Mouse (Mus musculus): ENCODE data around the gene Ccdc172. TPM values are rescaled to one million over a fixed set of nuclear protein-coding genes. Genes with fewer than 3 reads are reported as not detected.

Gene Ccdc172
- total and polyA plus RNA-seq, 2 experiments: not detected

DNA sequence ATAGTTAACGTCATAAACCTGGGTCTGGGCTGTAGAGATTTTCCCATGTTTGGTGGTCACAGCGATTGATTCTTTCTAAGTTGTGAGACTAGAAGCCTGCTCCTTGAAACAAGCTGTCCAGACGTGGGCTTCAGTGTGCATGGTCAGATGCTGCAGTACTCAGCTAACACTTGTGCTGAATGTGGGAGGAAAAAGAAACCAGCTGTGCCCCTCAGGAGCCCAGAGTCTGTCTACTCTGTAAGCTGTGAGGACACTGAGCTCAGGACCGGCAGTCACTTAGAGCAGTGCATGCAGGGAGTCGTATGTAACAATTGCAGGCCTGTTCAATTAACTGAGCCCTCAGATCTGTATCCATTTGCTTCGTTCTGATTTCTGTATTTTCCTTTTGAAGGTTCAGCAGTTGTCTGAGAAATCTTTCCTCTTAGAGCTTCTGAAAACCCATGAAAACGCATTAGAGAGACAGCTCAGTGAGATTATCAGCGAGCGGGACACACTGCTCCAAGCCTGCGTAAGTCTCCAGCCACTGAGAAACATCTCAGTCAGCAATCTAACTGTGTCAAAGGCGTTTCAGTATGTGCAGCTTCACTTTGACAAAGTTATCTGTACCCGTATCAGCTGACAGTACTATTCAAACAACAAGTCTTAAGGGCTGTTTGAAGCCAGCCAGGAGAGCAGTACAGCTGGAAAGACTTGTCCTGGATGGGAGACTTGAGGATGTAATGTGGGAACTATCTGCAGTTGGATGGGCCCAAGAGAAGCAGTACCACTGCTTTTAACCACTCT lies 13.9 kb downstream of the Ccdc172 start:
- Histone ChIP-seq H3K9ac (ENCODE audit: low read depth, low read length) (no peak overlapping the region), H3K4me1 (ENCODE audit: control insufficient read depth, insufficient read depth, low read length) (no peaks in the 10 kb centered on the region), H3K4me3 (ENCODE audit: insufficient read depth, low read depth, low read length) (no peak overlapping the region), H3K36me3 (ENCODE audit: control insufficient read depth, insufficient read depth, low read length) (no peaks in the 10 kb centered on the region), H3K27ac (replicated peaks; ENCODE audit: insufficient read depth, low read depth, low read length) (no peak overlapping the region), H3K79me2 (ENCODE audit: control insufficient read depth, insufficient read depth, low read length) (no peaks in the 10 kb centered on the region), H3K27me3 (ENCODE audit: control insufficient read depth, insufficient read depth, low read length) (no peaks in the 10 kb centered on the region)
- DNase-seq (ENCODE audit: extremely low read depth, low read depth, low spot score): no peak
- WGBS: 79% methylated on average over 12 of the region's 12 CpGs
- TF ChIP-seq POLR2A (IDR thresholded peaks at IDR 0.05; ENCODE audit: extremely low read depth, insufficient read depth, low read length) (no peak), CTCF (IDR thresholded peaks at IDR 0.05; ENCODE audit: low read depth, low read length) (no peak)

DNA sequence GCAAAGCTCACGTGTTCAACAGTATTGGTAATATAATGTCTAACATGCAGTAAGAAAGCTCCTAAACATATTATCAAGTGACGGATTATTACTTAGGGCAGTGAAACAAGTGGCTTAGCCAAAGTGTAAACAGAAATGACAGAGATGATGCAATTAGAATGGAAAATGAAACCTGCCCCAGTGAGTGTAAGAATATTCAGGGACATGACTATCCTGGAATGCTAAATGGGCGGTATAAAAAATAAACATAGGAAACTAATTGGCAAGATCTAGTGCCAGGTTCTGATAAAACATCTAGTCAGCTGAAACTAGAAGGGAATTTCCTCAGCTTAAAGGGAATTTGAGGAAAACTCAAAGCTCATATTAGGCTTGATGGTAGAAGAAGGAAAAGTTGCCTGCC lies 21.3 kb downstream of the Ccdc172 start:
- Histone ChIP-seq H3K27ac (replicated peaks; ENCODE audit: insufficient read depth, low read depth, low read length) (peak overlapping the region; percentile 38), H3K4me1 (ENCODE audit: control insufficient read depth, insufficient read depth, low read length) (no peaks in the 10 kb centered on the region), H3K36me3 (ENCODE audit: control insufficient read depth, insufficient read depth, low read length) (no peaks in the 10 kb centered on the region), H3K27me3 (ENCODE audit: control insufficient read depth, insufficient read depth, low read length) (no peaks in the 10 kb centered on the region), H3K4me3 (ENCODE audit: insufficient read depth, low read depth, low read length) (no peak overlapping the region), H3K9ac (ENCODE audit: low read depth, low read length) (no peak overlapping the region), H3K79me2 (ENCODE audit: control insufficient read depth, insufficient read depth, low read length) (no peaks in the 10 kb centered on the region)
- TF ChIP-seq CTCF (IDR thresholded peaks at IDR 0.05; ENCODE audit: low read depth, low read length) (no peak), POLR2A (IDR thresholded peaks at IDR 0.05; ENCODE audit: extremely low read depth, insufficient read depth, low read length) (no peak)
- DNase-seq (ENCODE audit: extremely low read depth, low read depth, low spot score): peak; percentile 93
- WGBS: 30% methylated on average over 3 of the region's 3 CpGs

DNA sequence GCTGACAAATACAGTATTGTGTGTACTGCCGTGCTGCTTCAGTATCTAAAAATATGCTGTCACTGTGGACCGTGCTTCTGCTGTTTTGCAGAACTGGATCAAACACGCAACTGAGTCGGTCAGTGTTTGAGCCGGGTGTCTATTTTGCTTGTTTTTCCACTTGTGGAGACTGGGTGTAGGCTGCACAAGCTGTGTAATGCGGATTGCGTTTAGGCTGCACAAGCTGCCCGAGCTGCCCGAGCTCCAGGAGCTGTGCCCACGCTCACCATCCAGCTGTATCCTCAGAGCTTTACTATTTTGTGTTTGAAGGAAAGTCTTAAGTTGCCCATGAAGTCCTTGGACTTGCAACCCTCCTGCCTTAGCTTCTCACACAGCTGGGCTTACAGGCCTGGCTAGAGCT lies 24.9 kb downstream of the Ccdc172 start:
- WGBS: 96% methylated on average over 10 of the region's 10 CpGs
- no peak overlapping the region for H3K27ac ChIP-seq (replicated peaks; ENCODE audit: insufficient read depth, low read depth, low read length)
- TF ChIP-seq CTCF (IDR thresholded peaks at IDR 0.05; ENCODE audit: low read depth, low read length) (no peak), POLR2A (IDR thresholded peaks at IDR 0.05; ENCODE audit: extremely low read depth, insufficient read depth, low read length) (no peak)
- DNase-seq (ENCODE audit: extremely low read depth, low read depth, low spot score): no peak
- no peaks in the 10 kb centered on the region for H3K27me3 ChIP-seq (ENCODE audit: control insufficient read depth, insufficient read depth, low read length)
- no peak overlapping the region for H3K9ac ChIP-seq (ENCODE audit: low read depth, low read length)
- no peak overlapping the region for H3K4me3 ChIP-seq (ENCODE audit: insufficient read depth, low read depth, low read length)
- no peaks in the 10 kb centered on the region for H3K36me3 ChIP-seq (ENCODE audit: control insufficient read depth, insufficient read depth, low read length)
- H3K79me2 ChIP-seq (ENCODE audit: control insufficient read depth, insufficient read depth, low read length): no peaks in the 10 kb centered on the region
- H3K4me1 ChIP-seq (ENCODE audit: control insufficient read depth, insufficient read depth, low read length): no peaks in the 10 kb centered on the region

DNA sequence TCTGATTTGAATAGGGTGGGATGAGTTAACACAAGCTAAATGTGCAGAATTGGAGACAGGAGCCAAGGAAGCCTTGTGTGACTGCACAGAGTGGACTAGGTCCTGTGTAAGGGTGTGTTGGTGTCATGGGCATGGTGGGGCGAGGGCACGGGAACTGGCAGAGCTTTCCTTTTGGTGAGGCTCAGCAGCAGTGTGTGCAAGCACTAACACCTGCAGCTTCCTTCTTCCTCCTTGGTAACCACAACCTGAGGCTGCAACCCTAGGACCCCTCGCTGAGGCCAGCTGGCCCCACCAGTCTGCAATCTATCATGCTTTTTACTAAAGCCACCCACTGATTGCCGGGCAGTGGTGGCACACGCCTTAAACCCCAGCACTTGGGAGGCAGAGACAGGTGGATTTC lies 28.6 kb downstream of the Ccdc172 start:
- H3K36me3 ChIP-seq (ENCODE audit: control insufficient read depth, insufficient read depth, low read length): no peaks in the 10 kb centered on the region
- no peak for TF ChIP-seq CTCF (IDR thresholded peaks at IDR 0.05; ENCODE audit: low read depth, low read length)
- no peak for TF ChIP-seq POLR2A (IDR thresholded peaks at IDR 0.05; ENCODE audit: extremely low read depth, insufficient read depth, low read length)
- H3K79me2 ChIP-seq (ENCODE audit: control insufficient read depth, insufficient read depth, low read length): no peaks in the 10 kb centered on the region
- no peak overlapping the region for H3K4me3 ChIP-seq (ENCODE audit: insufficient read depth, low read depth, low read length)
- H3K9ac ChIP-seq (ENCODE audit: low read depth, low read length): no peak overlapping the region
- DNase-seq (ENCODE audit: extremely low read depth, low read depth, low spot score): no peak
- H3K27ac ChIP-seq (replicated peaks; ENCODE audit: insufficient read depth, low read depth, low read length): no peak overlapping the region
- 92% methylated on average over 5 of the region's 5 CpGs for WGBS
- H3K4me1 ChIP-seq (ENCODE audit: control insufficient read depth, insufficient read depth, low read length): no peaks in the 10 kb centered on the region
- H3K27me3 ChIP-seq (ENCODE audit: control insufficient read depth, insufficient read depth, low read length): no peaks in the 10 kb centered on the region

DNA sequence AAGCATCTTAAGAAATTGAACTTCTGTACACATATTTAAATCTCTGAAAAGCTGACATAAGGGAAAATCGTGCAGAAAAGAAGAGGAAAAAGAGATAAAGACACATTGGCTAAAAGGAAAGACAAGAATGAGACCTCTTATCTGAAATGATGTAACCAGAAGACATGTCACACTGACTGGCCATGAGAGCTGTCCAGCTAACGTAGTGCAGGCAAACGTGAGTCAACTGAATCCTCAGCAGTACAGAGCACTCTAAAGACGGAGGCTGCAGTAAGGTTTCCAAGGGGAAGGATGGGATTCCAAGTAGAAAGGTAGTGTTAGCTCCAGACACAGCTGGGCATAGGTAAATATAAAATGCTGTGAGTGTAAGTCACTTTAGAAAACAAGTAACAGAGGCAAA lies 36.6 kb downstream of the Ccdc172 start:
- TF ChIP-seq CTCF (IDR thresholded peaks at IDR 0.05; ENCODE audit: low read depth, low read length) (no peak), POLR2A (IDR thresholded peaks at IDR 0.05; ENCODE audit: extremely low read depth, insufficient read depth, low read length) (no peak)
- WGBS: 44% methylated on average over 4 of the region's 4 CpGs
- Histone ChIP-seq H3K9ac (ENCODE audit: low read depth, low read length) (no peak overlapping the region), H3K27me3 (ENCODE audit: control insufficient read depth, insufficient read depth, low read length) (no peaks in the 10 kb centered on the region), H3K36me3 (ENCODE audit: control insufficient read depth, insufficient read depth, low read length) (no peaks in the 10 kb centered on the region), H3K4me1 (ENCODE audit: control insufficient read depth, insufficient read depth, low read length) (no peaks in the 10 kb centered on the region), H3K79me2 (ENCODE audit: control insufficient read depth, insufficient read depth, low read length) (no peaks in the 10 kb centered on the region), H3K4me3 (ENCODE audit: insufficient read depth, low read depth, low read length) (no peak overlapping the region), H3K27ac (replicated peaks; ENCODE audit: insufficient read depth, low read depth, low read length) (no peak overlapping the region)
- no peak for DNase-seq (ENCODE audit: extremely low read depth, low read depth, low spot score)

DNA sequence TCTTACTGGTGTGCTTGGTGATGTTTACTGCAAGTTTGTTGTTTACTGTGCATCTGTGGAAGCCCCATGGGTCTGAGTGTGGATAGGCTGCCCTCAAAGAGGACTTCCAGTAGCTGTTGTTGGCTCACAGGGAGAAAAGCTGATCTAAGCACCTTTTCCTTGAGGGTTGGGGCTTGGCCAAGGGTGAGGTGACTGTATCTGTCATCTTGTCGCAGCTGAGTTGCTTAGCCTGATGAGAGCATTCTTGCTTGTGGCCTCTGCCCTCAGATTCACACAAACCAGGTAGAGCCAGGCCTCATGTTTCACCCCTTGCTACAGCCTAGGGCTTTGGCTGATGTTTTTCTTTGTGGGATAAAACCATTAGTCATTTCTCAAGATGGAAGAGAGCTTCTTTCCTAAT lies 38.7 kb downstream of the Ccdc172 start:
- WGBS: 18% methylated on average over 1 of the region's 1 CpGs
- DNase-seq (ENCODE audit: extremely low read depth, low read depth, low spot score): no peak
- no peak overlapping the region for H3K9ac ChIP-seq (ENCODE audit: low read depth, low read length)

More for the DNA sequence above, 38.7 kb downstream of the Ccdc172 start:
- Histone ChIP-seq H3K79me2 (ENCODE audit: control insufficient read depth, insufficient read depth, low read length) (no peaks in the 10 kb centered on the region), H3K4me3 (ENCODE audit: insufficient read depth, low read depth, low read length) (no peak overlapping the region), H3K4me1 (ENCODE audit: control insufficient read depth, insufficient read depth, low read length) (peaks cover 2% of the 10 kb centered on the region; the same call in 1 of the 2 replicates), H3K36me3 (ENCODE audit: control insufficient read depth, insufficient read depth, low read length) (no peaks in the 10 kb centered on the region), H3K27ac (replicated peaks; ENCODE audit: insufficient read depth, low read depth, low read length) (no peak overlapping the region), H3K27me3 (ENCODE audit: control insufficient read depth, insufficient read depth, low read length) (no peaks in the 10 kb centered on the region)
- TF ChIP-seq POLR2A (IDR thresholded peaks at IDR 0.05; ENCODE audit: extremely low read depth, insufficient read depth, low read length): no peak
- TF ChIP-seq CTCF (IDR thresholded peaks at IDR 0.05; ENCODE audit: low read depth, low read length): no peak

Measured in liver, adult 2 months (tissue).